Mouse (Mus musculus): ENCODE measurements around the gene Tcp11.

Gene Tcp11

GRCm38 (mm10) chr17:28084395-28084905, 4.0 kb upstream of the Tcp11 start:
- no peak for DNase-seq (ENCODE audit: low read depth)

GRCm38 (mm10) chr17:28082863-28083262, 2.4 kb upstream of the Tcp11 start:
- no peak for DNase-seq (ENCODE audit: low read depth)

- DNase-seq (ENCODE audit: low read depth): no peak
Measured at GRCm38 (mm10) chr17:28081856-28082255, 1.4 kb upstream of the Tcp11 start.

DNA sequence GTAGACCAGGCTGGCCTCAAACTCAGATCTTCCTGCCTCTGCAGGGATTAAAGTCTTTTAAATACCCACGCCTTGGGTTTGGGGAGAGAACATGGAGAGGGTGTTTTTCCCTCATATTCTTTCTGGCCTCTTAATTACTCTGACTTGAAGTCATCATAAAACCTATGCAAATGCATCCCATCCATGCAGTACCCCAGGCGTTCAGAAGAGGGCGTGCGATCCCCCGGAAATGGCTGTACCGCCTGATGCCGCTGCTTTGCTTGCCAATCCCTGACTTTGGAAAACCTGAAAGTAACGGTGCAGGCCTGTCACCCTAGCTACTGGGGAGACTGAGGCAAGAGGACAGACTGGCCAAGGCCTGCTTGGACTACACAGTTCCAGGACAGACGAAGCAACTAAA, 946 bp upstream of the Tcp11 start:
- DNase-seq (ENCODE audit: low read depth): no peak

DNA sequence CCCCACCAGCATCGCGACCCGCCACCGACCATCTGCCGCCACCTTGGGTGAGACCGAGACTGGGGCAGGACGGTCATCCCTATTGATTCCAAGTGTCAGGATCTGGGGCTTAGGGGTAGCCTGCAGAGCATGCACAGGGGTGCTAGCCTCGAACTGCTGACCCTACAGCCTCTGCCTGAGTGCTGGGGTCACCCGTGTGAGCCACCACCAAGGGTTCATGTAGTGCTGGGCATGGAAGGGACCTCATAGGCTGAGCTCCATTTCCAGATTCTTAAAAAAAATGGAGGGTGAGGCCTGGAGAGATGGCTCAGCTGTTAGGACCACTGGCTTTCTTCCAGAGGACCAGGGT, 352 bp upstream of the Tcp11 start:
- DNase-seq (ENCODE audit: low read depth): no peak

GRCm38 (mm10) chr17:28079618-28080017, 821 bp downstream of the Tcp11 start:
- peak; percentile 93 for DNase-seq (ENCODE audit: low read depth)

DNA sequence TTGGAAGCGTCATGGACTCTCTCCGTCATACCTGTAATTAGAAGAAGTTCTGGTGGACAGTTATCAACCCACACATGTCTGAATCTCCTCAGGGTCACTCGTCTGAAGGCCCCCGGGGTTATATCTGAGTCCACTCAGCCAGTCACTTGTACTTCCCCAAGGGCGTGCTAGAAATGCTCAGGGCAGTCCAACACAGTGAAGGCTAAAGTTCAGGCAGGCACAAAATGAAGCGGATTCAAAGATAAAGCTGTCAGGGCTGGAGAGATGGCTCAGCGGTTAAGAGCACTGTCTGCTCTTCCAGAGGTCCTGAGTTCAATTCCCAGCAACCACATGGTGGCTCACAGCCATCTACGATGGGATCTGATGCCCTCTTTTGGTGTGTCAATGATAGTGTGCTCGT, 2.4 kb downstream of the Tcp11 start:
- no peak for DNase-seq (ENCODE audit: low read depth)

DNA sequence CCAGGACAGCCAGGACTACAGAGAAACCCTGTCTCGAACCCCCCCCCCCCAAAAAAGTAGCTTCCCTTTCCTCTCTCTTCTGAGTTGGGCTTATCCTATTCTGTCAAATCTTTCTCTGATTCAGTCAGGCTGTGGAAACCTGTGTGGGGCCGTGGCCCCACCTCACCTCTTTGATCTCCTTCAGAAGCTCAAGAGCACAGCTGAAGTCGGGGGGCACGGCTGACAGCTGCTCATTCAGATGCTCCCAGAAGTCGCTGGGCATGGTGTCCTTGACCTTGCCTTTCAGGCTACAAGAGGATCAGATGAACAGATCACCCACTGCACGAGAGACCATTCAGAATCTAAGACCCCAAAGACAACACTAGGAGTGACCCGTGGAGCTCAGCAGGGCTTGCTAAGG, 6.0 kb downstream of the Tcp11 start:
- no peak for DNase-seq (ENCODE audit: low read depth)

- DNase-seq (ENCODE audit: low read depth): no peak
Measured at GRCm38 (mm10) chr17:28072730-28073129, 7.7 kb downstream of the Tcp11 start.

DNA sequence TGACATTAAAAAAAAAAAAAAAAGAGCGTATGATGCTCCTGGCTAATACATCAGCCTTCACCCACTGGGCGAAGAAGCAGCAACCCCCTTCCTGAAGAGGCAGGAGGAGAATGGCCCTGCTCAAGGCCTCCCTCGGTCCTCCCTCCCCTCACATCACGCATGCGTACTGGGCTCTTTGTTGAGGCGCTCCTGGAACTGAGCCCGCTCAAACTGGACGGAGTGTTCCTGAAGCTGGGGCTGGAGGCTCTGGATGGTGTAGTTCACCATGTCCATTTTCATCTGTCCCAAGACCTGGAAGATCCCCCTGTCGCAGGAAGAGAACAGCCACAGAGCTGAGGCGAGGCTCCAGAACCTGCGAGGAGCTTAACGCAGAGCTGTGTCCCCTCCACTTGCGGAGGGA, 10.2 kb downstream of the Tcp11 start:
- no peak for DNase-seq (ENCODE audit: low read depth)

DNA sequence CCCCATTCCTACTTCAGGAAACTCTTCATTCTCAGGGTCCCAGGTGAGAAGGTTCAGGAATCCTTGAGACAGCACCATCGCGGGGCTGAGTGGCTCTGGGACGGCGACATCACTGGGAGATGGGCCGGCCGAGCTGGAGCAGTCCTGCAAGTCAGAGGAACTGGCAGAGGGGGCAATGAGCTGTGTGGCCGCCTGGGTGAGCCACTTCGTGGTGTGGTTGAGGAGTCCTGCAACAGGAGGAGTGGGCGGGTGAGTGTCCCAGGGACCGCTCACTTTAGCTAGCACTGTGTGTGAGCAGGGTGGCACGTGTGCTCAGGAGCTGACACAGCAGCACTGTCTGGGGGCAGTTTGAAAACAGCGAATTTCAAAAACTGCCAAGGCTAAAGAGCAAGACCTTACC, 11.0 kb downstream of the Tcp11 start:
- no peak for DNase-seq (ENCODE audit: low read depth)

DNA sequence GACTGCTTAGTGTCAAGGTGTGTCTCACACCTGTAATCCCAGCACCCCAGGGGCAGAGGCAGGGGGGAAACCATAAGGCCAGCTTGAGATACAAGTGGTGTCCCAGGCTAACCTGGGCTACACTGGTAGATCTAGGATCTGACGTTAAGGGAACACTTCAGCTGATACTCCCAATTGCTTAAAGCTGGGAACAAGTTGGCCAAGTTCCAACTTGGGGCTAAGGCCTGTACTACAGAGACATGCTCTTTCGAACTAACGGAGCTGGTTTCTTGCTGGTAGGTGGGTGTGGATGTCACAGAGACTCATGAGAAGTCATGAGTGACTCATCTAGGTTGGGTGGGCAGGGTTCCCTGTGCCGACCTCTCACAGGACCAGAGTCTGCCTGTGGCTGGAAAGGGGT, 13.1 kb downstream of the Tcp11 start:
- DNase-seq (ENCODE audit: low read depth): no peak

DNA sequence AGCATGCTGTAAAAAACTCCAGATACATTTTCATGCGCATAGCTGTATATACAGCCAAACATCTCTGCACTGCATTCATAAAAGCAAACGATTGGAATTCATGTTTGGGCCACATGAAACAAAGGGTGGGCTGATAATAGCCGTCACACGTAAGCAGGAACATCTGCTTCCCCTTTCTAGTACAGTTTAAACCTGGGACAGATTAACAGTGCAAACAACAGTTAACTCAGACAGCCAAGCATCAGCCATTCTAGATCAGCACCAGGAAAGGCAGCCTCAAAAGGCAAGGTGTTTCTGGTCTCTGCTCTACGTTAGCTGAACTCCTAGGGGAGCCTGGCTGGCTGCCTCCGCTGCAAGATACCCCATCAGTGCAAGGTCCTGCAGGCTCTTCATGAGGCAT, 17.3 kb downstream of the Tcp11 start:
- no peak for DNase-seq (ENCODE audit: low read depth)

GRCm38 (mm10) chr17:28062710-28063109, 17.7 kb downstream of the Tcp11 start:
- DNase-seq (ENCODE audit: low read depth): no peak

DNA sequence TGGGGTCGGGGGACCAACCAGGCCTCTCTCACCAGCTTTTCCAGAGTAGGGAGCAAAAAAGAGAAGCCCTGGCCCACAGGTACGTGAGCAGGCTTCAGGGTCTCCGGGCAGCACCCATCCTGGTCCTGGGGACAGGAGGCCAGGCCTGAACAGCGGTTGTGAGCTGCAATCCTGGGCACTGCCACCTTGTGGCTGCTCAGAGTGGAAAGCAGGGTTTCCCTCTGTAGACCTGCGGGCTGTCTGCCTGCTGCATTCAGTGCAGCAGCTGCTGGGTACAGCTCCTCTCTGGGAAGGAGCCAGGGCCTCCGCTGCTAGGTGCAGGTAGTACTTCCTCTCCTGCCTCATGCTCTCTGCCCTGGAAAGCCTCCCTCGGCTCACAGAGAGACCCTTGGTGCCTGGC, 19.0 kb downstream of the Tcp11 start:
- no peak for DNase-seq (ENCODE audit: low read depth)

GRCm38 (mm10) chr17:28060681-28061080, 19.8 kb downstream of the Tcp11 start:
- DNase-seq (ENCODE audit: low read depth): no peak

GRCm38 (mm10) chr17:28058346-28058745, 22.1 kb downstream of the Tcp11 start:
- no peak for DNase-seq (ENCODE audit: low read depth)

- DNase-seq (ENCODE audit: low read depth): no peak
Measured at GRCm38 (mm10) chr17:28052293-28052863, 28.1 kb downstream of the Tcp11 start.

- DNase-seq (ENCODE audit: low read depth): no peak
Measured at GRCm38 (mm10) chr17:28050210-28050609, 30.2 kb downstream of the Tcp11 start.

- peak; percentile 42 for DNase-seq (ENCODE audit: low read depth)
Measured at GRCm38 (mm10) chr17:28048425-28048824, 32.0 kb downstream of the Tcp11 start.

DNA sequence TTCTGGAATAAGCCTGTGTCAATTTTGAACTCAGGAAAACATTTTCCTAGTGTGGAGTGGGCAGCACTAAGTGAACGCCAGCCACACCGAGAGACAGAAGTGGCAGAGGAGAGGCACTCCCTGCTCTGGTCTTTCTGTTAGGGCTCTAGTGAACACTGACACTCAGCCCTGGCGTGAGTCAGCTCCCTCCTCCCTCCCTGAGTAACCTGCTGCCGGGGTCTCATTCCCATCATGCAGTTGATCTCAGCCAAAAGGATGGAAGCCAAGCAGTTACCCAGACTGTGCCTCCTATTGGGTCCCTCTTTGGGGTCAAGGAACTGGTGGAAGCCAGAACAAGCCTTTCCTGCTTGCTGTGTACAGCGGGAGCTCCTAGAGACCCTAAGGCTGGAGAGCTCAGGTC, 32.9 kb downstream of the Tcp11 start:
- DNase-seq (ENCODE audit: low read depth): no peak

DNA sequence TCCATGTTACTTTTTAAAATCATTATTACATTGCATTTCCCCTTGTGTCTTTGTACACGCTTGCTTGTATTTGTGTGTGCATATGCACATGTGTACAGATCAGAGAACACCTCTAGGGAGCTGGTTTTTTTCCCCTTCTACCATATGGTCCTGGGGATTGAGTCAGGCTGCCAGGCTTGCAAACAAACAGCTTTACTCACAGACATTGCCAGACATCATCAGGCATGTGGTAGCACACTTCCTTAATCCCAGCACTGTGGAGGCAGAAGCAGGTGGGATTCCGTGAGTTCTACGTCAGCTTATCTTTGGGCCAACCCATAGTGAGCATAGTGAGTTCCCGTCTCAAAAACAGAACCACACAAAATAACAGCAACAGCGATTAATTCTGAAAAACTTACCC, 33.4 kb downstream of the Tcp11 start:
- DNase-seq (ENCODE audit: low read depth): no peak

DNA sequence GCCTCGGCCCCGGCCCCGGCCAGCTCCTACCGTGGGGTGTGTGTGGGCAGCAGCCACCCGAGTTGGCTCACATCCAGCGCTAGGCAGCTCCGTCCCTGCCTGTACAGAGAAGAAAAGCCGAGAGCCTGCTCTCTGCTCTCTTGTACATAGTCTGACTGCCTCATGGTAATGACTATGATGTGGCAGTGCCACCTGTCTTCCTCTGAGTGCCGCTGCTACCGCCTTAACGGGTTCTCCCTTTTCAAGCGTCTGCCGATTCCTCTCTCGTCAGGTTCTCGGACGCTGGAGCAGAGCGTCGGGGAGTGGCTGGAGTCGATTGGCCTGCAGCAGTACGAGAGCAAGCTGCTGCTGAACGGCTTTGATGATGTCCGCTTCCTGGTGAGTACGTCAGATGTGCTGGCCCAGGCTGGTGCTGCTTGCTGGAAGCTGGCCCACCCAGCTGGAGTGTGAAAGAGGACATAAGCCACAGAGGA, 38.1 kb downstream of the Tcp11 start:
- DNase-seq (ENCODE audit: low read depth): no peak

GRCm38 (mm10) chr17:28041298-28041697, 39.1 kb downstream of the Tcp11 start:
- no peak for DNase-seq (ENCODE audit: low read depth)

DNA sequence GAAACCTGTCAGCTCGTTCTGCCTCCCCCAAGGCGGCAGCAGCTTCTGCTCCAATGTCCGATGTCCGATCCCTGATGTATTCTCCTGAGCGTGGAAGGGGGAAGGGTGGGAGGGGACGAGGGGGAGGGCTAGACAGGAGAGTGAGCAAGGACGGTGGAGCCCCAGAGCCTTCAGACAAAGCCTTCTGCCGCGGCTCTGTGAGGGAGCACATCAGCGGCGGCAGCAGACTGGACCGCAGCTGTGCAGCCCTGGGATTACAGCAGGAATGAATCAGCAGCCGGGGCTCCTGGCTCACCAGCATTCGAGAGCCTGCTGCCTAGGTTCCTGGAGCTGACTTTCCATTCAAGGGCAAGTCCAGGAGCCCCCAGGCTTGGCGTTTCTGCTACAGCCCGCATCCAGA, 39.8 kb downstream of the Tcp11 start:
- no peak for DNase-seq (ENCODE audit: low read depth)
